Mouse (Mus musculus): ENCODE data around the gene Tcte3. TPM values are rescaled to one million over a fixed set of nuclear protein-coding genes. Genes with fewer than 3 reads are reported as not detected.
"Not testable (repeated sequence)": the region's sequence is repeated elsewhere in the genome, so short reads cannot be mapped to it uniquely, and the experiment has no call there.

Gene Tcte3
- polyA plus RNA-seq, 1 experiment: not detected

DNA sequence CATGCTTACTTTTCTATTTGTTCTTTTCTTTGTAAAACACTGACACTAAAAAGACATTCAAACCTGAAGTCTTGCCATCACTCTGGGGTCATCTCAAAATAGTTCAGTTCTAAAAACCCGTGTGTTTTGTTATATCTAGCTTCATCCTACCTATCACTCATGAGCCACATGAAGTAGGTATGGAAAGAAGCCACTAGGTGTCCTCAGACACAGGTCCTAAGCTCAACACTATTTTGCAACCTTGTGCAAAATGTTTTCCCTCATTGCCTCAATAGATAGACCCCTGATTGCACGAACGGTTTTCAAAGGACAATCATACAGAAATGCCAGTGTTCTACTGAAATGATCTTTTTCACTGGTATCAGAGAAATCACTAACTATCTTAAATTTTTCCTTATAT, 32.2 kb downstream of the Tcte3 start:
- not testable (repeated sequence) for H3K4me1 ChIP-seq (ENCODE audit: control insufficient read depth, insufficient read depth, low read length); DNase-seq; H3K27me3 ChIP-seq (ENCODE audit: control insufficient read depth, insufficient read depth, low read length); H3K4me3 ChIP-seq (replicated peaks; ENCODE audit: insufficient read depth, low read depth, low read length); H3K27ac ChIP-seq (ENCODE audit: insufficient read depth, low read length)
- WGBS: no CpG with 5 or more reads among the region's 3 CpGs

DNA sequence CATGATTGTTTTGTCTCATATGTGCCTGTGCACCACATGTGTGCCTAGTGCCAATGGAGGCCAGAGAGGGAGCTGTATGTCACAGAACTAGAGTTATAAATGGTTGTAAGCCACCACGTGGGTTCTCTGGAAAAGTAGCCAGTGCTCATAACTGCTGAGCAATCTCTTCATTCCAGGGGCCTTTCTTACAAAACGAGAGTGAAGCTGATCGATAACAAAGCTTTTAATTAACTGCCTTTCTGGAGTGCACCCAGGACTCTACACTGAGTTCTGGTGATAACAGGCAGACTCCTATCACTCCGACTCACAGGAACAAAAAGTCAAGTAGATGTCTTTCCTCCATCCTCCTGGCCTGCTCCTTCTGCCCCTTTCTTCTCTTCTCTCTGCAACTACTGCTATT, 41.2 kb downstream of the Tcte3 start:
- H3K27me3 ChIP-seq (ENCODE audit: control insufficient read depth, insufficient read depth, low read length): not testable (repeated sequence)

DNA sequence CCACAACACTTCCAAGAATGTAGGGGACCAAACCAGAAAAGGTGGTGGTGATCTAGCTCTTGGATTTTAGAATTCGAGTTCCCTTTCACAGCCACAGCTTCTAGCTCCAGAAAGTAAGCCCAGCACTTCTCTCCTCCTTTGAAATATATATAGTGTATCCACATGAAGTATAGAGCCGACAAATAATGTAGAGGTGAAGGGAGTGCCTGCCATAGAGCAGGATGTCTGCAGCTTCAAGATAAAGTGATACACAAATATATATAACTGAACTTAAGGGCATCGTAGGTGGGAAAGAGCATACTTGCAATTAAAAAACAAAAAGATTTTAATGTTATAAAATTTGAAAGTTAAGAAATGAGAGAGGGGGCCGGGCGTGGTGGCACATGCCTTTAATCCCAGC, 47.1 kb downstream of the Tcte3 start:
- H3K4me1 ChIP-seq (ENCODE audit: control insufficient read depth, insufficient read depth, low read length); H3K4me3 ChIP-seq (replicated peaks; ENCODE audit: insufficient read depth, low read depth, low read length); H3K27ac ChIP-seq (ENCODE audit: insufficient read depth, low read length); DNase-seq; H3K27me3 ChIP-seq (ENCODE audit: control insufficient read depth, insufficient read depth, low read length): not testable (repeated sequence)
- no CpG with 5 or more reads among the region's 5 CpGs for WGBS

More for the DNA sequence above, 41.2 kb downstream of the Tcte3 start:
- H3K4me3 ChIP-seq (replicated peaks; ENCODE audit: insufficient read depth, low read depth, low read length); H3K27ac ChIP-seq (ENCODE audit: insufficient read depth, low read length); DNase-seq; H3K4me1 ChIP-seq (ENCODE audit: control insufficient read depth, insufficient read depth, low read length): not testable (repeated sequence)
- WGBS: no CpG with 5 or more reads among the region's 4 CpGs

DNA sequence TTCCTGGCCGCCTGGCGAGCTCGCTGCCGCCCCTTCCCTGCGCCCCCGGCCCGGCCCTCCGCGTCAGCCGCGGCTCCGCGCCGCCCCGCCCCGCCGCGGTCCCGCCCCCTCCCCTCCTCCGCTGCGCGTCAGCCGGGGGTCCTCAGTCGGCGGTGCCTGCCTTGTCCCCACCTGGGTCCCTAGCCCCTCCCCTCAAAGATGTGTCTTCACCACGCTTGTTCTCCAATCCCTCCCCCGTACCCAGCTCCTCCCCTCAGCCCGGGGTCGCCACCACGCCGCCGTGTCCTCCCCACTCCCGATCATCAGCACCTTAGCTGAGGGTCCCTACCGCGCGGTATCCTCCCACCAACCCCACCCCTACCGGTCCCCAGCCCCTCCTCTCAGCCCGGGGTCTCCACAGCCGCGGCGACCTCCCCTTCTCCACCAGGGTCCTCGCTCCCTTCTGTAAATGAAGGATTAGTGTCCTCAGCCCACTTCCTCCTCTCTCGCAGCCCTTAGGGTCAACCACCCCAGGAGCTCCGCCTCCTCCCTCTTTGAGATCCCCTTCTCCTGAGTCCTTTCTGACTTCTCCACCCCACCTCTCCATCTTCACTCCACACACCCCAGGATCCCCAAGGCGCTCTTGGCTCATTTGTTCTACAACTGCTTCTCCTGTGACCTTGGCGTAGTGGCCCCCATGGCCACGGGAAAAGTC, 48.0 kb downstream of the Tcte3 start:
- WGBS: no CpG with 5 or more reads among the region's 47 CpGs
- not testable (repeated sequence) for DNase-seq; H3K4me3 ChIP-seq (replicated peaks; ENCODE audit: insufficient read depth, low read depth, low read length); H3K27ac ChIP-seq (ENCODE audit: insufficient read depth, low read length); H3K4me1 ChIP-seq (ENCODE audit: control insufficient read depth, insufficient read depth, low read length); H3K27me3 ChIP-seq (ENCODE audit: control insufficient read depth, insufficient read depth, low read length)

DNA sequence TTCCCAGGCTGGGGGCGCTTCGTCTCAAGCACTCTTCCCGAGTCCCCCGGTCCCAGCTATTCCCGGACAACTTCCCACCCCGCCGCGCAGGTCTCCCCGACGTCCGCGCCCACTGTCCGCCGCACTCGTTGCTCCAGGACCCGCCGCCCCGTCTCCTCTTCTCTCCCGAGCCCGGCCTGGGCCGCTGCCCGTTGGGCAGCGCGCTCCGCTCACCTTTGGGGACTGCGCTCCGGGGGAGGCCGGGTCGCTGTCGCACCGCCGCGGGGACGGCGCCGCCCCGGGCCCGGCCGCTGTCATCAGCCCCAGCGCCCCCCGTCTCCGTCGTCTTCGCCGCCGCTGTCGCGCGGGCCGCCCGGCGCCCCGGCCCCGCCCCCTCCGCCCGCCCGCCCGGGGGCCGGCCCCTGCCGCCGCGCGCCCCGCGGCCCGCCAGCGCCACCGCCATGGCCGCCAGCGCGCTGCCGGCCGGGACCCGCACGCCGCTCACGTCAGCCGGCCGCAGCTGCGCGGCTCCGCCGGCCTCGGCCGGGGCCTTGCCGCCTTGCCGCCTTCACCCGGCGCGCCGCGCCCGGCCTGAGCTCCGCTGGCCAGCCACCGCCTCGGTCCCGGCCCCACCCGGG, 48.7 kb downstream of the Tcte3 start:
- not testable (repeated sequence) for H3K27me3 ChIP-seq (ENCODE audit: control insufficient read depth, insufficient read depth, low read length); DNase-seq; H3K27ac ChIP-seq (ENCODE audit: insufficient read depth, low read length); H3K4me3 ChIP-seq (replicated peaks; ENCODE audit: insufficient read depth, low read depth, low read length); H3K4me1 ChIP-seq (ENCODE audit: control insufficient read depth, insufficient read depth, low read length)
- WGBS: no CpG with 5 or more reads among the region's 98 CpGs

DNA sequence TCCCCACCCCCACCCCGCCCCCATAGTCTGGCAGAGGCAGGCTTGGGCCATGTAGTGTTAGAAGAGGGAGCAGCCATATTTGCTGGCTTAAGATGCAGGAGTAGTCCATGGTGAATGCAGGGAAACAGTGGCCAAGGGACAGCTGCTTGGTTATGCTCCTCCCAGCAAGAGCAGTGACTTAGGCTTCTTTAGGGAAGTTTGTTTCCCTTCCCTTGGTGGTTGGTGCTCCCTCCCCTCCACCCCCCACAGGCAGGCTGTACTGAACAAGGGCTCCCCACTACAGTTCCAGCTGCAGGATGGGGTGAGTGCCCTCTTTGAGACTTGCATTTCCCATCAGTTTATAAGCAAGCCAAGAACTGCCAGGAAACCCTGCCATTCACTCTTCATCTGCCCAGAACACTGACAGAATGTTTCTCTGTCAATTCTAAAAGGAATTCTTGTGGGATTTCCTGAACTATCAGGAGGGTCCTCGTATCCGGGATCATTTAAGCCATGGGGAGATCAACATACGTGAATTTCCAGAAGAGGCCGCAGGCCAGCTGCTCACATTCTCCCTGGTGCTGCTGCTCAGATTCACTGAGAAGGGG, 51.1 kb downstream of the Tcte3 start:
- DNase-seq; H3K4me1 ChIP-seq (ENCODE audit: control insufficient read depth, insufficient read depth, low read length); H3K27ac ChIP-seq (ENCODE audit: insufficient read depth, low read length); H3K27me3 ChIP-seq (ENCODE audit: control insufficient read depth, insufficient read depth, low read length); H3K4me3 ChIP-seq (replicated peaks; ENCODE audit: insufficient read depth, low read depth, low read length): not testable (repeated sequence)
- WGBS: 79% methylated on average over 4 of the region's 5 CpGs

DNA sequence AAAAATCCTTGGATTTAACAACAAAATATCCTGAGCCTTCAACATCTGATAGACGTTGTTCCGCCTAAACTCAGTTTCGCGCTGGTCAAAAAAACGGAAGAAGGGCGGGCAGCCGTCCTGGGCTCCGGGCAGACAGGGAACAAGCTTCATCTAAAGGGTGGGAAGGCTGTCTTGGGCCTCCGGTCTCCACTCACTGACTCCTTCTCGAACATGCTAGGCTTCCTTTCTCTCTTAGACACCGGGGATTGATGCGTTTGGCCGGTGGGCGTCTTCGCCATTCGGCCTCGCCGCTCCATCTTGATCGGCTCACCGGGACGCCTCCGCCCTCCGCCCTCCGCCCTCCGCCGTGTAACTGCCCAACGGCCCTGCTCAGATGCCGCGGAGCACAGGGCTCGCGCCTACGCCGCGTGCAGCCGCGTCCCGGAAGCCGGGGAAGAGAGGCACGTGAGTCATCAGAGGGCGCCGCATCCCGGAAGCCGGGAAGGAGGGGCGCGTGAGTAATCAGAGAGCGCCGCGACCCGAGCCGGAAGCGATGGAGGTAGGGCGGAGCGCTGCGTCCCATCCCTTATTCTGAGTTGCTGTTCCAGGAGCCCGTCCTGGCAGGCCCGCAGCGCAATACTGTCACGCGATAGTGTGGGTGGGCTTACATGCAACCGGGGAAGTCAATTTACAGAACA, 62.8 kb downstream of the Tcte3 start, which contains the start of the genes 9030025P20Rik and Gm3417:
Gene 9030025P20Rik (plus strand): TSS at position 107 of the 677 bp plus-strand sequence.
Gene Gm3417 (minus strand): TSS at position 429 of the 677 bp plus-strand sequence.
- no CpG with 5 or more reads among the region's 60 CpGs for WGBS
- H3K4me3 ChIP-seq (replicated peaks; ENCODE audit: insufficient read depth, low read depth, low read length); DNase-seq: not testable (repeated sequence)

DNA sequence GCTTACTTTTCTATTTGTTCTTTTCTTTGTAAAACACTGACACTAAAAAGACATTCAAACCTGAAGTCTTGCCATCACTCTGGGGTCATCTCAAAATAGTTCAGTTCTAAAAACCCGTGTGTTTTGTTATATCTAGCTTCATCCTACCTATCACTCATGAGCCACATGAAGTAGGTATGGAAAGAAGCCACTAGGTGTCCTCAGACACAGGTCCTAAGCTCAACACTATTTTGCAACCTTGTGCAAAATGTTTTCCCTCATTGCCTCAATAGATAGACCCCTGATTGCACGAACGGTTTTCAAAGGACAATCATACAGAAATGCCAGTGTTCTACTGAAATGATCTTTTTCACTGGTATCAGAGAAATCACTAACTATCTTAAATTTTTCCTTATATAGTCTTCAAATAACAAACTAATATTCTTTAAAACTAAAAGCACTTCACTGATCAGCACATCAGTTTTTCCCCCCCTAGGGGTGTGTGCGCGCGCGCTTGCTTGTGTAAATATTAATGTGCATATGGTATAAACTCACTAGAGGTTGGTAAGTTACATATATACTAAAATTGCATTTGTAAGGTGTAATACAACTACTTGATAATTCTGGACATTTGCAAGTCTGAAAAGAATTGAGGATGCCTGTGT, 63.4 kb downstream of the Tcte3 start:
- not testable (repeated sequence) for H3K27me3 ChIP-seq (ENCODE audit: control insufficient read depth, insufficient read depth, low read length); H3K4me3 ChIP-seq (replicated peaks; ENCODE audit: insufficient read depth, low read depth, low read length); DNase-seq; H3K27ac ChIP-seq (ENCODE audit: insufficient read depth, low read length); H3K4me1 ChIP-seq (ENCODE audit: control insufficient read depth, insufficient read depth, low read length)
- 0% methylated on average over 4 of the region's 7 CpGs for WGBS

More for the DNA sequence above, 62.8 kb downstream of the Tcte3 start, which contains the start of the genes 9030025P20Rik and Gm3417:
- not testable (repeated sequence) for H3K27ac ChIP-seq (ENCODE audit: insufficient read depth, low read length); H3K27me3 ChIP-seq (ENCODE audit: control insufficient read depth, insufficient read depth, low read length); H3K4me1 ChIP-seq (ENCODE audit: control insufficient read depth, insufficient read depth, low read length)

Other genes with a start within 250 kb of the Tcte3 start
- 4.0 and 4.4 TPM in 2 replicates for gene Wdr27, start 98.3 kb downstream of the Tcte3 start, polyA plus RNA-seq (2012; rRNA removed)
- 17.5 and 18.4 TPM in 2 replicates for gene 1600012H06Rik, start 98.3 kb downstream of the Tcte3 start, polyA plus RNA-seq (2012; rRNA removed)
- gene Phf10, start 80.2 kb downstream of the Tcte3 start, polyA plus RNA-seq (2012; rRNA removed): 45.7 and 46.8 TPM in 2 replicates
- 23.8 and 24.5 TPM in 2 replicates for gene 9030025P20Rik, start 63.0 kb downstream of the Tcte3 start, polyA plus RNA-seq (2012; rRNA removed)
- 0.41 TPM in 1 of 2 replicates, not detected in the other for gene Gm3417, start 62.7 kb downstream of the Tcte3 start, polyA plus RNA-seq (2012; rRNA removed)
- gene Gm3435, start 31.3 kb downstream of the Tcte3 start, polyA plus RNA-seq (2012; rRNA removed): 12.3 and 12.8 TPM in 2 replicates
- 107 and 119 TPM in 2 replicates for gene Ermard, start 280 bp downstream of the Tcte3 start, polyA plus RNA-seq (2012; rRNA removed)
- 3.4 and 4.5 TPM in 2 replicates for gene Gm3448, start within 50 bp of the Tcte3 start, polyA plus RNA-seq (2012; rRNA removed)